Mouse (Mus musculus) small intestine, adult 2 months (tissue): ENCODE data around the gene Thoc3.

Source experiments
- CTCF ChIP-seq: fragments of 200-500 bp; IDR thresholded peaks from 2 replicates; pipeline ENCODE4 v1.5.1; 2012; ENCODE audit warnings: low read depth, mild to moderate bottlenecking, control low read depth, inconsistent platforms, low read length, moderate library complexity, mixed read lengths; ENCODE audit not compliant: insufficient replicate concordance, insufficient read length; ENCODE audit errors: extremely low read depth
- POLR2A ChIP-seq: fragments of 200-500 bp; IDR thresholded peaks from 2 replicates; pipeline ENCODE4 v1.6.1; 2012; ENCODE audit warnings: low read depth, mild to moderate bottlenecking, control low read depth, inconsistent platforms, low read length, moderate library complexity

- TF ChIP-seq CTCF (no peak), POLR2A (no peak)
Measured at GRCm38 (mm10) chr13:54469012-54469354, 334 bp upstream of the Thoc3 start.
